Mouse (Mus musculus) ES-Bruce4 (cell line): ENCODE data around the gene Sv2c. TPM values are rescaled to one million over a fixed set of nuclear protein-coding genes. Genes with fewer than 3 reads are reported as not detected.

Experiments used
- H3K27ac ChIP-seq: 2 replicates; pipeline ENCODE4 v1.5.1; 2012; ENCODE audit warnings: low read length, inconsistent platforms; ENCODE audit not compliant: insufficient read depth
- H3K27me3 ChIP-seq: 2 replicates; pipeline ENCODE4 v1.6.1; 2012; ENCODE audit warnings: mild to moderate bottlenecking, low read length, inconsistent platforms; ENCODE audit not compliant: control insufficient read depth, poor library complexity, insufficient read depth, severe bottlenecking
- H3K36me3 ChIP-seq: 2 replicates; pipeline ENCODE4 v1.6.1; 2012; ENCODE audit warnings: inconsistent platforms, mild to moderate bottlenecking, low read length, moderate library complexity; ENCODE audit not compliant: control insufficient read depth, poor library complexity, insufficient read depth, severe bottlenecking
- H3K4me1 ChIP-seq: one replicate; pipeline ENCODE4 v1.8.1; 2011; ENCODE audit warnings: low read length; ENCODE audit not compliant: control insufficient read depth, insufficient read depth
- H3K4me3 ChIP-seq: 2 replicates; pipeline ENCODE4 v1.5.1; 2011; ENCODE audit warnings: low read depth, mild to moderate bottlenecking, low read length
- H3K9ac ChIP-seq: 2 replicates; pipeline ENCODE4 v1.6.1; 2012; ENCODE audit warnings: low read depth, mild to moderate bottlenecking, inconsistent platforms; ENCODE audit not compliant: poor library complexity, severe bottlenecking
- H3K9me3 ChIP-seq: replicated peaks from 2 replicates; pipeline ENCODE4 v1.6.1; 2012; ENCODE audit warnings: mild to moderate bottlenecking, low read length, inconsistent platforms; ENCODE audit not compliant: control insufficient read depth, poor library complexity, insufficient read depth, severe bottlenecking
- CTCF ChIP-seq: IDR thresholded peaks from one replicate; pipeline ENCODE4 v1.8.1; 2011; ENCODE audit warnings: low read depth, low read length
- EP300 ChIP-seq: IDR thresholded peaks from 2 replicates; pipeline ENCODE4 v1.6.1; 2011; ENCODE audit warnings: low read depth, low read length; ENCODE audit not compliant: insufficient read depth
- POLR2A ChIP-seq: IDR thresholded peaks from one replicate; pipeline ENCODE4 v1.8.1; 2011; ENCODE audit warnings: low read length; ENCODE audit not compliant: insufficient read depth
- polyA plus RNA-seq: library from polyadenylated mRNA; stranded (reverse); fragments of >200 nt; gene quantifications from 2 replicates; pipeline ENCODE4 v1.2.4, GENCODE M21; 2011; ENCODE audit warnings: low read depth; ENCODE audit not compliant: missing spikeins, insufficient read depth, insufficient read length

Sv2c gene
- polyA plus RNA-seq, 1 experiment = 0.19 TPM

GRCm38 (mm10) chr13:96126669-96127068 lies 5.7 kb downstream of the Sv2c start:
- no peaks in the 10 kb centered on the region for H3K4me1 ChIP-seq
- no peak overlapping the region for H3K9ac ChIP-seq
- H3K9me3 ChIP-seq = no peaks in the 10 kb centered on the region
- no peak overlapping the region for H3K27ac ChIP-seq
- TF ChIP-seq POLR2A = no peak
- TF ChIP-seq CTCF = no peak
- TF ChIP-seq EP300 = no peak
- H3K4me3 ChIP-seq = no peak overlapping the region
- peaks cover 13% of the 10 kb centered on the region for H3K27me3 ChIP-seq
- no peaks in the 10 kb centered on the region for H3K36me3 ChIP-seq

GRCm38 (mm10) chr13:96125011-96125410 lies 7.4 kb downstream of the Sv2c start:
- no peak overlapping the region for H3K4me3 ChIP-seq
- H3K27me3 ChIP-seq = no peaks in the 10 kb centered on the region; the same call in 1 of the 2 replicates
- H3K27ac ChIP-seq = no peak overlapping the region
- H3K9me3 ChIP-seq = no peaks in the 10 kb centered on the region
- no peak overlapping the region for H3K9ac ChIP-seq
- H3K4me1 ChIP-seq = no peaks in the 10 kb centered on the region
- no peaks in the 10 kb centered on the region for H3K36me3 ChIP-seq
- TF ChIP-seq POLR2A (no peak), CTCF (no peak), EP300 (no peak)

- Histone ChIP-seq H3K27ac (no peak overlapping the region), H3K27me3 (no peaks in the 10 kb centered on the region), H3K9ac (no peak overlapping the region), H3K4me3 (no peak overlapping the region), H3K4me1 (no peaks in the 10 kb centered on the region), H3K36me3 (no peaks in the 10 kb centered on the region), H3K9me3 (no peaks in the 10 kb centered on the region)
- TF ChIP-seq EP300 (no peak), POLR2A (no peak), CTCF (no peak)
Observed at GRCm38 (mm10) chr13:96112711-96113110, 19.7 kb downstream of the Sv2c start.

- Histone ChIP-seq H3K27ac (no peak overlapping the region), H3K9ac (no peak overlapping the region), H3K4me1 (no peaks in the 10 kb centered on the region), H3K27me3 (no peaks in the 10 kb centered on the region), H3K36me3 (no peaks in the 10 kb centered on the region), H3K4me3 (no peak overlapping the region), H3K9me3 (no peaks in the 10 kb centered on the region)
- no peak for TF ChIP-seq EP300
- TF ChIP-seq CTCF = no peak
- TF ChIP-seq POLR2A = no peak
Observed at GRCm38 (mm10) chr13:96110767-96111166, 21.6 kb downstream of the Sv2c start.

- Histone ChIP-seq H3K9ac (no peak overlapping the region), H3K4me1 (no peaks in the 10 kb centered on the region), H3K27ac (no peak overlapping the region), H3K36me3 (no peaks in the 10 kb centered on the region), H3K27me3 (no peaks in the 10 kb centered on the region), H3K9me3 (no peaks in the 10 kb centered on the region), H3K4me3 (no peak overlapping the region)
- no peak for TF ChIP-seq POLR2A
- no peak for TF ChIP-seq CTCF
- TF ChIP-seq EP300 = no peak
Observed at GRCm38 (mm10) chr13:96106367-96106766, 26.0 kb downstream of the Sv2c start.

GRCm38 (mm10) chr13:96090929-96091328 lies 41.4 kb downstream of the Sv2c start:
- Histone ChIP-seq H3K4me3 (no peak overlapping the region), H3K4me1 (no peaks in the 10 kb centered on the region), H3K36me3 (no peaks in the 10 kb centered on the region), H3K27me3 (no peaks in the 10 kb centered on the region), H3K9me3 (no peaks in the 10 kb centered on the region), H3K9ac (no peak overlapping the region), H3K27ac (no peak overlapping the region)
- TF ChIP-seq POLR2A = no peak
- no peak for TF ChIP-seq CTCF
- TF ChIP-seq EP300 = no peak
